Mouse (Mus musculus): ENCODE data around the gene Actn1.

- TF ChIP-seq CTCF (IDR thresholded peaks at IDR 0.05; ENCODE audit: low read depth) (no peak), EP300 (IDR thresholded peaks at IDR 0.05; ENCODE audit: low read depth) (no peak)
These were observed 30.8 kb upstream of the Actn1 start for GRCm38 (mm10) chr12:80290964-80291363.

Measured in liver, postnatal 0 days (tissue).